Mouse (Mus musculus) limb, embryonic 12.5 days (tissue): ENCODE data around the gene Abcc3. TPM values are rescaled to one million over a fixed set of nuclear protein-coding genes. Genes with fewer than 3 reads are reported as not detected.

Experiments used
- ATAC-seq: fragments of 200-750 bp; cut with Nextera tagmentation; 2 replicates; pipeline ENCODE4 v1.8.0; 2017; ENCODE audit warnings: low read depth, moderate TSS enrichment; ENCODE audit not compliant: insufficient number of reproducible peaks, insufficient read depth, low FRiP score, low TSS enrichment
- H3K27ac ChIP-seq: fragments of 300-500 bp; sonication (generic); 2 replicates; pipeline ENCODE4 v1.5.1; 2016; ENCODE audit warnings: mild to moderate bottlenecking, moderate library complexity
- H3K27me3 ChIP-seq: fragments of 300-500 bp; sonication (generic); 2 replicates; pipeline ENCODE4 v1.6.1; 2016; ENCODE audit warnings: mild to moderate bottlenecking, moderate library complexity
- H3K36me3 ChIP-seq: fragments of 300-500 bp; sonication (generic); 2 replicates; pipeline ENCODE4 v1.6.1; 2016; ENCODE audit warnings: mild to moderate bottlenecking, moderate library complexity
- H3K4me1 ChIP-seq: fragments of 300-500 bp; sonication (generic); replicated peaks from 2 replicates; pipeline ENCODE4 v1.6.1; 2016
- H3K4me2 ChIP-seq: fragments of 300-500 bp; sonication (generic); 2 replicates; pipeline ENCODE4 v1.6.1; 2016; ENCODE audit warnings: mild to moderate bottlenecking, moderate library complexity
- H3K4me3 ChIP-seq: fragments of 300-500 bp; sonication (generic); replicated peaks from 2 replicates; pipeline ENCODE4 v1.5.1; 2016; ENCODE audit warnings: mild to moderate bottlenecking
- H3K9ac ChIP-seq: fragments of 300-500 bp; sonication (generic); replicated peaks from 2 replicates; pipeline ENCODE4 v1.6.1; 2016; ENCODE audit warnings: mild to moderate bottlenecking, moderate library complexity
- H3K9me3 ChIP-seq: fragments of 300-500 bp; sonication (generic); 2 replicates; pipeline ENCODE4 v1.6.1; 2016; ENCODE audit warnings: mild to moderate bottlenecking, moderate library complexity
- WGBS: fragments of 180-500 bp; shearing (Covaris S2); methylation state at CpG from one replicate; pipeline ENCODE4 v1.1.7; 2016; 5-methylcytosine and 5-hydroxymethylcytosine counted together
- polyA plus RNA-seq: library from polyadenylated mRNA; unstranded; fragments of >200 nt; fragmentation: Nextera tagmentation; extraction: Ambion mirVana; gene quantifications from 2 replicates; pipeline ENCODE4 v1.2.1, GENCODE M21; 2016

Gene Abcc3
- polyA plus RNA-seq, 1 experiment from 2014 or later = 0.63 TPM

DNA sequence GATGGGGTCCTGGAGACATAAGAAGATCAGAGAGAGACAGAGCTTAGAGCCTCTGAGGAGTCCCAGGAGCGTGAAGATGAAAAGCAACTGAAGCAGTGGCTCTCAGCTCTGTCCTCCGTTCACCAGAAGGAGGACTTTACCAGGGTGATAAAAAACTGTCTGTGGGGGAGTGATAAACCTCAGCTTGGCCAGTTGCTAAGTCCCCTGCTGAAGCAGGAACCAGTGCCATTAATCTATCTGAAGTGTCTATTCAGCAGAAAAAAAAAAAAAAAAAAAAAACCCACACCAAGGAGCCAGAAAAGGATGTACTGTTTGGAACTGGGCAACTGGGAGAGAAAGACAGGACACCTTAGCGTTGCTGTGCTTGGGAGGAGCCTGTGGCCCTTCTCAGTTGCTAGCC lies 41.7 kb downstream of the Abcc3 start:
- Histone ChIP-seq H3K27ac (no peak overlapping the region), H3K36me3 (no peaks in the 10 kb centered on the region), H3K4me2 (no peak overlapping the region), H3K9ac (no peak overlapping the region), H3K27me3 (peaks cover 15% of the 10 kb centered on the region), H3K9me3 (no peaks in the 10 kb centered on the region), H3K4me3 (no peak overlapping the region), H3K4me1 (peaks cover 10% of the 10 kb centered on the region; the same call in 1 of the 2 replicates)
- no peak for ATAC-seq
- WGBS = 21% methylated on average over 3 of the region's 3 CpGs

DNA sequence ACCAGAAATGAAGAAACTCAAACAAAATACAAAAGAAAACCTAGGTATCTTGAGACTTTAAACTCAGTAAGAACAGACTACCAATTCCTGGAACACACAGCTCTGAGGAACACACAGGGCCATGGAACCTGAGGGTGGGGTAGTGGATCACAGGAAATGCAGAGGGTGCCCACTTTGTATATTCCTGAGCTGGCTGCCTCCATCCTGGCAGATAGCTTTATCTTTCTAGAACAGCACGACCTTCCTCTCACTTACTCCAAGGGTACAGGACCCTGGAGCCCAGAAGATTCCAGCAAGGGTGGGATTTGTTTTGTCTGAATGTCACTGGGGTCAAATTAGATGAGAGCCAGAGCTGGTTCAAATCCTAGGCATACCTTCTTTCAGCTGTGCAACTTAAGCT lies 42.5 kb downstream of the Abcc3 start:
- Histone ChIP-seq H3K27ac (no peak overlapping the region), H3K27me3 (peaks cover 15% of the 10 kb centered on the region), H3K36me3 (no peaks in the 10 kb centered on the region), H3K9ac (no peak overlapping the region), H3K4me2 (no peak overlapping the region), H3K4me1 (peaks cover 11% of the 10 kb centered on the region; the same call in 1 of the 2 replicates), H3K4me3 (no peak overlapping the region), H3K9me3 (no peaks in the 10 kb centered on the region)
- 66% methylated on average over 1 of the region's 1 CpGs for WGBS
- no peak for ATAC-seq

DNA sequence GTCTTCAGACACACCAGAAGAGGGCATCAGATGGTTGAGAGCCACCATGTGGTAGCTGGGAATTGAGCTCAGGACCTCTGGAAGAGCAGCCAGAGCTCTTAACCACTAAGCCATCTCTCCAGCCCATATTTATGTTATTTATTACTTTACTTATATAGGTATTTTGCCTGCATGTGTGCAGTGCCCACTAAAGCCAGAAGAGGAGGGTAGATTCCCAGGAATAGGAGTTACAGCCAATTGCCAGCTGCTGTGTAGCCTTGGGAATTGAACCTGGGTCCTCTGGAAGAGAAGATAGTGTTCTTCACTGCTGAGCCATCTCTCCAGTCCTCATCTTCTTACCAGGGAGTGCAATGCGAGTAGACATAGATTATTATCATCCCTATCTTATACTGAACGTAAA lies 43.0 kb downstream of the Abcc3 start:
- Histone ChIP-seq H3K27me3 (peaks cover 15% of the 10 kb centered on the region), H3K4me1 (peaks cover 15% of the 10 kb centered on the region), H3K4me2 (no peak overlapping the region), H3K9me3 (no peaks in the 10 kb centered on the region), H3K36me3 (no peaks in the 10 kb centered on the region), H3K9ac (no peak overlapping the region), H3K27ac (no peak overlapping the region), H3K4me3 (no peak overlapping the region)
- no peak for ATAC-seq
- 86% methylated on average over 2 of the region's 2 CpGs for WGBS

DNA sequence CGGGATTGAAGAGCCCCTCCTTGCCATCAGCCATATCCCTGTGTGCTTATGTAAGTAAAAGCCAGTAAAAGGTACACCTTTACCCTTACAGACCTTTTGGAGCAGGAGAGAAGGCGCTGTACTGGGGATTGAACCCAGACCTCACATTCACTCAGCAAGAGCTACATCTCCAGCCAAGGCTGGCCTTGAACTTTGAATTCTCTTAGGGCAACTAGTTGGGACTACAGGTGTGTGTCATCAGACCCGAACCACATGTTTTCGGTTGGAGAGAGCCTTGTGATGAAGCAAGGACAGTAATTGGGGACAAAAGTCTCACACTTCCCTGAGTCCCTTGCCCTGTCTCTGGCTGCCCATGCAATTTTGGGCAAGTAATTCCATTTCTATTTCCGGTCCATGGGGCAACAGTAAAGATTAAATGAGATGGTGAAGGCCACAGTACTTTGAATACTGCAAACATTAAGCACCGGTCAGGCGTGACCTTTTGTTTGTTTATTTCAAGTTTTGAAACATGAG lies 45.7 kb downstream of the Abcc3 start:
- H3K4me3 ChIP-seq = no peak overlapping the region
- ATAC-seq = no peak
- WGBS = 81% methylated on average over 7 of the region's 7 CpGs
- no peak overlapping the region for H3K4me2 ChIP-seq
- H3K27me3 ChIP-seq = peaks cover 9% of the 10 kb centered on the region
- H3K9ac ChIP-seq = no peak overlapping the region
- peaks cover 37% of the 10 kb centered on the region for H3K4me1 ChIP-seq
- no peak overlapping the region for H3K27ac ChIP-seq
- H3K9me3 ChIP-seq = no peaks in the 10 kb centered on the region
- no peaks in the 10 kb centered on the region for H3K36me3 ChIP-seq

DNA sequence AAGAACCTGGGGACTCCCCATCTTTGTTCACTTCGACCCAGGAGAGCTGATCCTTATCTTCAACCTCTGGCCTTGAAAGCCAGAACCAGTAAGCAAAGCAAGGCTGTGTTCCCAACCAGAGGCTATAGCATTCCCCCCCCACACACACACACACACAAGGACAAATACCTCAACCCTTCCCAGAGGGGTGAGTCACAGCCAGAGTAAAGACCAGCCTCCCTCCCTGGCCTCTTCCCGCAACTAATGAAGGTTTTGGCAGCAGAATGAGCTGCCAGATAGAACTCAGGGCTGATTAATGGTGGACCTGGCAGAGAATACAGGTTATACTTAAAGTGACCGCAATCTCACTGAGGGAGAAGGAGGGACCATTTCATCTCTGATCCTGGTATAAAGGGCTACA lies 46.2 kb downstream of the Abcc3 start:
- Histone ChIP-seq H3K9me3 (no peaks in the 10 kb centered on the region), H3K4me3 (no peak overlapping the region), H3K4me1 (peaks cover 42% of the 10 kb centered on the region), H3K9ac (no peak overlapping the region), H3K36me3 (no peaks in the 10 kb centered on the region), H3K4me2 (no peak overlapping the region), H3K27me3 (peaks cover 5% of the 10 kb centered on the region; the same call in 1 of the 2 replicates), H3K27ac (no peak overlapping the region)
- WGBS = 57% methylated on average over 3 of the region's 3 CpGs
- ATAC-seq = no peak

DNA sequence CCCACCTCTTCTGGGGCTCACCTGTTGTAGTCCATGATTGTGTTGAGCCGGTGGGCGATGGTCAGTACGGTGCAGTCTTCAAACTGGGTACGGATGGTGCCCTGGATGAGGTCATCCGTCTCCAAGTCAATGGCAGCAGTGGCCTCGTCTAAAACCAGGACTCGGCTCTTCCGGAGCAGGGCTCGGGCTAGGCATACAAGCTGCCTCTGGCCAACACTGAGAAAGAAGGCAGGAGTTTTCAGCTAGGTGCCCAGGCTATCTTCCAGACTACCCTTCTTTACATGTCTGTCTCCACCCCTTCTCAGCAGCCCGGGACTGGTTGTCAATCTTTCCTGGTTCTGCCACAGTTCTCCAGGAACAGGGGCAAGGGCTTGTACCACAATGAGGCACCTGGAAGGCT lies 46.9 kb downstream of the Abcc3 start:
- Histone ChIP-seq H3K9ac (no peak overlapping the region), H3K4me2 (no peak overlapping the region), H3K4me3 (no peak overlapping the region), H3K9me3 (no peaks in the 10 kb centered on the region), H3K27me3 (0 out of 2 replicates have a peak, but pooled peaks cover 3% of the 10 kb centered on the region), H3K27ac (no peak overlapping the region), H3K4me1 (peaks cover 48% of the 10 kb centered on the region), H3K36me3 (no peaks in the 10 kb centered on the region)
- 88% methylated on average over 10 of the region's 10 CpGs for WGBS
- ATAC-seq = no peak

DNA sequence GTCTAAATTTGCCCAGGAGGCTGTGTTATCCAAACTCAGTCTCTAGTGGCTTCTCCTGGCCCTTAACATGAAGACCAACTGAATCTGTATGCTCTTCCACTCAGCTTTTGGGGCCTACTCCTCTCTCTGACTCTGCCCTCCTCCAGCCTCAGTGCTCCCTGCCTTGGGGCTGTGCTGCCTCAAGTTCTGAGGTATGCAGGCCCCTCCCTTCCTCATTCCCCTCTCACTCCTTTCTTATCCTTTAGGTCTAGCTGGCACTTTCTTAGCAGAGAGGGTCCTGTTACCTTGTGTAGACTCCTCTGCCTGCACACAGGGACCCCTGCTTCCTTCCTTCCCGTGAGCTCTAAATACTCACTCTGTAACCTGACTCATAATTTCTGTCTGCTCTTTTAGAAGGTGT lies 48.3 kb downstream of the Abcc3 start:
- Histone ChIP-seq H3K4me2 (0 out of 2 replicates have a peak overlapping the region, but pooled peaks have one; percentile 3), H3K9me3 (no peaks in the 10 kb centered on the region), H3K4me1 (peaks cover 56% of the 10 kb centered on the region), H3K27ac (peak overlapping the region; percentile 85), H3K36me3 (peaks cover 6% of the 10 kb centered on the region), H3K27me3 (no peaks in the 10 kb centered on the region), H3K9ac (0 out of 2 replicates have a peak overlapping the region, but pooled peaks have one; percentile 24), H3K4me3 (no peak overlapping the region)
- peak; percentile 57 for ATAC-seq
- 0% methylated on average over 1 of the region's 1 CpGs for WGBS

DNA sequence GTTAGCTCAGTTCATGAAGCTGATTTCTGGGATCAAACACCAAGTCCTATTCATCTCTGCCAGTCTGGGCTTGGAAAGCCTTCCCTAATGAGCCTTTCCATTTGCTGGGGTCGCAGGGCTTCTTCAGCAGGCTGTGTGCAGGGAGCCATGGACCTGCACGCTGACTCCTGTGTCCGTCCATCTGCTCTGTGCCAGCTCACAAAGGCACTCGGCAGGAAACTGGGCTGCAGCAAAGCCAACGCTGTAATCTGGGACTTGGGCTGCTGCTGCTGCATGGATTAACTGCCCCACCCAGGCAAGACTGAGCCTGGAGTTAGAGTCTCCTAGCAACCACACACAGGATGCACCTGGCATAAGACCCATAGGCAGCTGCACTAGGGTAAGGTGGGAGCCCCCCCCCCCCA lies 48.8 kb downstream of the Abcc3 start:
- no peaks in the 10 kb centered on the region for H3K9me3 ChIP-seq
- peaks cover 56% of the 10 kb centered on the region for H3K4me1 ChIP-seq
- peak; percentile 75; the same call in 1 of the 2 replicates for ATAC-seq
- H3K4me3 ChIP-seq = no peak overlapping the region
- no peaks in the 10 kb centered on the region for H3K27me3 ChIP-seq
- WGBS = 37% methylated on average over 5 of the region's 5 CpGs
- peak overlapping the region; percentile 85 for H3K27ac ChIP-seq
- H3K9ac ChIP-seq = no peak overlapping the region
- H3K36me3 ChIP-seq = peaks cover 11% of the 10 kb centered on the region
- no peak overlapping the region for H3K4me2 ChIP-seq

DNA sequence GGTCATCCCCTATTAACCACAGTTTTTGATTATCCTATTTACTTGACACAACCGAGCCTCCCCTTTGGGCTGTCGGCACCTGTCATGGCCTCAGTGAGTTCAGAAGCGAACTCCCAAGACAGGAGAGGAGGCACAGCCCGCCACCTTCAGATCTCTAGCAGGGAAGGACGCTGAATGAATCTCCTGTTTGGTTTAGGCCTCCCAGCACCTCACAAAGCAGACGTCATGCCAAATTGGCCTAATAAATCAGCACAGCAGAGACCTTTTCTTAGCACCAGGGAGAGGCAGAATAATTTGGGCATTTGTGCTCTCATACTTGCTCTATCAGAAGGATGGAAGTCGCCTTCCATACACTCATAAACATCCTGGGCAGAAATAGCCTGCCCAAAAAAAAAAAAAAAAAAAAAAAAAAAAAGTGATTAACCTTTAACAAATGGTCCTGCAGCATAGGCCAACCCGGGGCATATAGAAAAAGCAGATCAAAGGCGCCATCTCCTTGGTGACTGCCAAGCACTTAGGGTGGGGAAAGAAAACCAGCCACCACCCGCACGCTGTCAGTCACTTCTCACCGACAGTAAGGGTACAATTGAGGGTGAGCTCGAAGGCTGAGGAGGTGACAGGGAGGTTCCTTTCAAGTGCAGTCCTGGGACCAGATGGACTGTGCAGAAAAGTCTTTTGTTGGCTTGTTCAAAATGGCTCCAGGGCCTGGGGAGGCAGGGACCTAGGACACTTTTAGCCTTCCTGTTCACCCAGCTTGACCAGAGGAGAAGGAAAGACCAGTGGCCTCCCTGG lies 50.5 kb downstream of the Abcc3 start:
- Histone ChIP-seq H3K4me2 (no peak overlapping the region), H3K9me3 (no peaks in the 10 kb centered on the region), H3K36me3 (peaks cover 27% of the 10 kb centered on the region), H3K9ac (no peak overlapping the region), H3K4me1 (peaks cover 56% of the 10 kb centered on the region), H3K4me3 (no peak overlapping the region), H3K27me3 (no peaks in the 10 kb centered on the region), H3K27ac (peak overlapping the region; percentile 18)
- 19% methylated on average over 13 of the region's 13 CpGs for WGBS
- no peak for ATAC-seq

DNA sequence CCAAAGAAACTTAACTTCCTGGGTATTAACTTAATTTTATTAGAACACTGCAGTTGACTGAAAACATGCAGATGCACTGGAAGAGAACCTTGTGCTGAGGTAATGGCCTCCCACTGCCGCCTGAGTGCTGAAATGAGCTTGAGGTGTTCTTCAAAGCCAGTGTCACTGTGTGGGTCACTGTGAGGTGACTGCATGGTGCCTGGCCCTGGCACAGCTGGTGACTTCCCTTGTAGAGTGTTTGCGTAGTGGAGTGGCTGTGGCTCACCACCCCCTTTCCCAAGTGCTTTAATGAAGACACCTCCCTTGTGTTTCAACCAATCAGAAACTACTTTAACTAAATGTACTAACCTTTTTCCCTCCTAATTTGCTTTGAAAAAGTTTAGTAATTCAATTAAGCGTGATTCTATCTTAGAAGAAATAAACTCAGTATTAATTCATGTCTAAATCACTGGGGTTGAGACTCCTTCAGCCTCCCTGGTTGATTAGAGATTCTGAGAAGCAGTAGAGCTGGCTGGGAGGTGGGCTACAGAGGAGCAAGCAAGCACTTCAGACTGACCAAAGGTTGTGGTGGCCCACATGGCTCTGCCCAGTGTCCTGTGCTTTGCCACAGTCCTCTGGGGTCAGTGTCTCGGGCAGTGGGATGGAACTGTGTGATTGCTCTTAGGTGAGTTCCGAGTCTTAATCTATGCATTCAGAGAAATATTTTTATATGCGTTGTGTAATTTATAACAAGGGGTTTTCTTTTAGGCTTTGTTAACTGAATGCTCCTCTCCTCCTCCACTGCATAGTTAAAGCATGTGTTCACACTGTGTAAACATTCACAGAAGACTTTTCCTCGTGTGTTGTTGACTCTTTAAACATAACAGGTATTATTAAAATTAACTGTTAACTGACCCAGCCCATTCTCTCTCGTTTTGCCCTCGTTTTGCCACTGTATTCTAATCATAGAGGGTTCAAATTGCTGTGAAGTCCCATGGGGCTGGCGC lies 51.6 kb downstream of the Abcc3 start:
- 52% methylated on average over 10 of the region's 10 CpGs for WGBS
- no peak overlapping the region for H3K27ac ChIP-seq
- H3K27me3 ChIP-seq = no peaks in the 10 kb centered on the region
- peaks cover 47% of the 10 kb centered on the region for H3K4me1 ChIP-seq
- H3K4me2 ChIP-seq = no peak overlapping the region
- no peak overlapping the region for H3K4me3 ChIP-seq
- peaks cover 35% of the 10 kb centered on the region for H3K36me3 ChIP-seq
- H3K9ac ChIP-seq = no peak overlapping the region
- no peaks in the 10 kb centered on the region for H3K9me3 ChIP-seq
- no peak for ATAC-seq
